Mouse (Mus musculus): Measurements from ENCODE around the gene Cds1.

GRCm38 (mm10) chr5:101866722-101867121 is 101.8 kb downstream of the Cds1 start:
- TF ChIP-seq CTCF (IDR thresholded peaks at IDR 0.05; ENCODE audit: low read depth, low read length) (no peak), TAL1 (conservative IDR thresholded peaks at IDR 0.05; ENCODE audit: low read depth, low read length) (no peak)
